Mouse (Mus musculus) kidney, embryonic 16.5 days (tissue): Measurements from ENCODE around the gene C1ql2. TPM values are rescaled to one million over a fixed set of nuclear protein-coding genes. Genes with fewer than 3 reads are reported as not detected.

Source experiments
- ATAC-seq: fragments of 200-750 bp; cut with Nextera tagmentation; 2 replicates; pipeline ENCODE4 v1.8.0; 2017; ENCODE audit warnings: moderate TSS enrichment; ENCODE audit not compliant: low FRiP score, low TSS enrichment
- H3K27ac ChIP-seq: fragments of 300-500 bp; sonication (generic); 2 replicates; pipeline ENCODE4 v1.5.1; 2014; ENCODE audit warnings: low read length
- H3K27me3 ChIP-seq: fragments of 300-500 bp; sonication (generic); 2 replicates; pipeline ENCODE4 v1.6.1; 2014; ENCODE audit warnings: low read length, control low read depth, mixed read lengths; ENCODE audit not compliant: insufficient read depth
- H3K36me3 ChIP-seq: fragments of 300-500 bp; sonication (generic); 2 replicates; pipeline ENCODE4 v1.6.1; 2014; ENCODE audit warnings: low read length, control low read depth, mixed read lengths; ENCODE audit not compliant: insufficient read depth
- H3K4me1 ChIP-seq: fragments of 300-500 bp; sonication (generic); 2 replicates; pipeline ENCODE4 v1.6.1; 2014; ENCODE audit warnings: low read length, control low read depth, mixed read lengths; ENCODE audit not compliant: insufficient read depth
- H3K4me2 ChIP-seq: fragments of 300-500 bp; sonication (generic); replicated peaks from 2 replicates; pipeline ENCODE4 v1.6.1; 2014; ENCODE audit warnings: low read depth, low read length
- H3K4me3 ChIP-seq: fragments of 300-500 bp; sonication (generic); 2 replicates; pipeline ENCODE4 v1.5.1; 2014; ENCODE audit warnings: mild to moderate bottlenecking, low read length
- H3K9ac ChIP-seq: fragments of 300-500 bp; sonication (generic); replicated peaks from 2 replicates; pipeline ENCODE4 v1.6.1; 2014; ENCODE audit warnings: low read length
- H3K9me3 ChIP-seq: fragments of 300-500 bp; sonication (generic); 2 replicates; pipeline ENCODE4 v1.6.1; 2016; ENCODE audit warnings: low read length, control low read depth
- WGBS: fragments of 180-500 bp; shearing (Covaris S2); extraction: QIAGEN DNeasy Blood & Tissue Kit; methylation state at CpG from one replicate; pipeline ENCODE4 v1.1.7; 2014; 5-methylcytosine and 5-hydroxymethylcytosine counted together
- polyA plus RNA-seq: library from polyadenylated mRNA; unstranded; fragments of >200 nt; fragmentation: Nextera tagmentation; extraction: Ambion mirVana; gene quantifications from 2 replicates; pipeline ENCODE4 v1.2.1, GENCODE M21; 2015

Gene C1ql2
- polyA plus RNA-seq = 0.07 TPM in 1 of 2 replicates, not detected in the other

DNA sequence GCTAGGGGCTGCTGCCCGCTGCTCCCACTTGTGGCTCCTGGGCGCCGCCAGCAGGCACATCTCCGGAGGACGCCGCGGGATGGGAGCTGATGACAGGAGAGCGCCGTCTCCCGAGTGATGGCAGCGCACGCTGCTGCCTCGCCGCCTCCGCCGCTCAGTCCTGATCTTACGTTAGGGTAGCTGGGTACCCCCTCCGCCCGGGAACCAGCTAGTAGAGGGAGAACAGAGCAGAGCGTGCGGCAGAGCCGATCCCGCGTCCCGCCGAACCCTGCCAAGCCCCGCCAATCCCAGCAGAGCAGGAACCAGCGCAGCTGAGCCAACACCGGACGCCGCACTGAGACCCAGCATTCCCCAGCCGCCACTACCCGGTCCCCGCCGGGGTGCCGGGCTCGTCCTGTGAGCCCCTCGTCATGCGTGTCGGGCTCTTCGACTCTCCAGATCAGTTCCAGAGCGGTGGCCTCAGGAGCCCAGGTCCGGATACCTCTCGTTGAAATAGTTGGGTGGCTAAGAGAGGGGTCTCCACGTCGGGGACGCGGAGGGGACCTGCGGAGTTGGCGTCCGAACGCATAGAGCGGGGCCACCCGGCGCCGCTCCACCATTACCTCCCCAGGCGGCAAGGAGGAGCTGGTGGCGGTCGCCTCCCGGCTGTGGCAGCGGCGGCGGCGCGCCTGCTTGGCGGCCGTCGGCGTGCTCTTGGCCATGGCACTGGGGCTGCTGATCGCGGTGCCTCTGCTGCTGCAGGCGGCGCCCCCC, at the start of gene C1ql2:
C1ql2 (plus strand) TSS at position 164 of the 753 bp plus-strand sequence.
- Histone ChIP-seq H3K27ac (no peak within 1 kb of the TSS), H3K27me3 (peaks cover 89% of the 10 kb centered on the region), H3K4me3 (peak within 1 kb of the TSS; percentile 38), H3K36me3 (no peaks in the 10 kb centered on the region), H3K4me2 (peak within 1 kb of the TSS; percentile 48), H3K4me1 (peaks cover 25% of the 10 kb centered on the region), H3K9ac (no peak within 1 kb of the TSS), H3K9me3 (no peaks in the 10 kb centered on the region; the same call in 1 of the 2 replicates)
- peak; percentile 28; the same call in 1 of the 2 replicates for ATAC-seq
- under 1% methylated on average over 72 of the region's 73 CpGs for WGBS

DNA sequence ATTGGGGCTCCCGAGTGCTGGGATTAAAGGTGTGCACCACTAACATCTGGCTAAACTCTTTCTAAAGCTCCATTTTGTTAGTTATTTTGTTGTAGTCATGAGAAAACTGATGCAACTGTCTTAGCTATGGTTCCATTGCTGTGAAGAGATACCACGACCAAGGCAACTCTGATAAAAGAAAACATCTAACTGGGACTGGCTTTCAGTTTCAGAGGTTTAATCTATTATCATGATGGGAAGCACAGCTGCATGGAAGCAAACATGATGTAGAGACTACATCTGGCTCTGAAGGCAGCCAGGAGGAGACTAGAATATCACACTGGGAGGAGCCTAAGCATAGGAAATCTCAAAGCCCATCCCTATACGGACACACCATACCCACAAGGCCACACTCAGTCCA, 48.7 kb upstream of the C1ql2 start:
- no peak overlapping the region for H3K9ac ChIP-seq
- no peak overlapping the region for H3K4me3 ChIP-seq
- ATAC-seq = no peak
- H3K36me3 ChIP-seq = no peaks in the 10 kb centered on the region
- no peak overlapping the region for H3K4me2 ChIP-seq
- no peaks in the 10 kb centered on the region for H3K4me1 ChIP-seq
- no peaks in the 10 kb centered on the region for H3K9me3 ChIP-seq
- no peaks in the 10 kb centered on the region for H3K27me3 ChIP-seq
- 81% methylated on average over 3 of the region's 3 CpGs for WGBS
- no peak overlapping the region for H3K27ac ChIP-seq

DNA sequence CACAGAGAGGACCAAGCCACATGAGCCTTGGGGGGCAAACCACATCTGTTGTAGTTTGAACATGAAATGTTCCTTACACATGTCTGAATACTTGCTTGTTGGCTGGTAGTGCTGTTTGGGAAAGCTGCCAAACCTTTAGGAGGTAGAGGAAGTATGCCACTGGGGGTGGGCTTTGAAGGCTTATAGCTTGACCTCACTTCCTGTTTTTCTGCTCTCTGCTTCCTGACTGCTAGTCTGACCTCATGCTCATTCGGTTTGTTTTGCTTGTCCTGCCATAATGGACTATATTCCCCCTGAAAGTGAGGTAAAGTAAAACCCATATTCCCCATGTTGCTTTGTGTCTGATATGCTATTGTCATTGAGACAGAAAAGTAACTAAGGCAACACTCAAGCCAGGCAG, 46.6 kb upstream of the C1ql2 start:
- no peaks in the 10 kb centered on the region for H3K36me3 ChIP-seq
- no peak overlapping the region for H3K4me3 ChIP-seq
- H3K4me1 ChIP-seq = no peaks in the 10 kb centered on the region
- no peak overlapping the region for H3K9ac ChIP-seq
- H3K27ac ChIP-seq = no peak overlapping the region
- no peaks in the 10 kb centered on the region for H3K27me3 ChIP-seq
- H3K4me2 ChIP-seq = no peak overlapping the region
- ATAC-seq = no peak
- H3K9me3 ChIP-seq = no peaks in the 10 kb centered on the region
- 65% methylated on average over 1 of the region's 1 CpGs for WGBS

DNA sequence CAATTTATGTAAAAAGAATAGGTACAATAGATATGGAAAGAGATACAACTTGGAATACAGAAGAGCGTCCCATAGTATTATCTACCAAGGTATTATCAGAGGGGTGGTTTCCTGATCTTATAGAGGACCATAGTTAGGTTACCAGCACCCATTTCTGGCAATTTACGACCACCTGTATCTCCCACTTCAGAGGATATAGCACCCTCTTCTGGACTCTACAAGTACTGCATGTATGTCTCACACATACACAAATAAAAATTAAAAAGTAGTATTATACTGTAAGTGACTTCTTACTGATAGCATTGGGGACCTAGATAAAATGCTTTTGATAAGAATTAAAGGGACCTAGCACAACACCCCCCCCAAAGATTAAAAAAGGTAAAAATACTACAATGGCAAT, 43.4 kb upstream of the C1ql2 start:
- Histone ChIP-seq H3K27me3 (no peaks in the 10 kb centered on the region), H3K4me2 (no peak overlapping the region), H3K36me3 (no peaks in the 10 kb centered on the region), H3K9me3 (no peaks in the 10 kb centered on the region), H3K4me3 (no peak overlapping the region), H3K27ac (no peak overlapping the region), H3K4me1 (no peaks in the 10 kb centered on the region), H3K9ac (no peak overlapping the region)
- ATAC-seq = no peak
- 91% methylated on average over 2 of the region's 2 CpGs for WGBS

DNA sequence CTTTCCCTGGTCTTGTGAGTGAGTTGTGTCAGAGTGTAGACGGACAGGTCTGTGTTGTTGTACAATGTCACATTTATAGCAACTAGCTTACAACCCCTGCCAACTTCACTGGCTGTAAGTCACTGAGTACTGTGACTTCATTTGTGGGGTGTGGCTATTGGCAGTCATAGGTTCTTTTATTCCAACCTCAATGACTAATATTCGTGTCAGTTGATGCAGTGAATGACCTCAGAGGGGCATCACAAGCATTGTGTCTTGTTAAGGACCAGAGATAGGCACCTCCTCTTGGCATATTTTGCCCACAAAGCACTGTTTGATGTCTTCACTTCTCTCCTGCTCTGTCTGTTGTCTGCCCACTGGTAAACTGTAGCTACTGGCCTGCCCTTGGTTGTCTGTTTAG, 34.6 kb upstream of the C1ql2 start:
- ATAC-seq = no peak
- Histone ChIP-seq H3K27me3 (no peaks in the 10 kb centered on the region), H3K4me2 (no peak overlapping the region), H3K4me3 (no peak overlapping the region), H3K36me3 (no peaks in the 10 kb centered on the region), H3K27ac (no peak overlapping the region), H3K9me3 (no peaks in the 10 kb centered on the region), H3K4me1 (no peaks in the 10 kb centered on the region), H3K9ac (no peak overlapping the region)
- WGBS = 67% methylated on average over 2 of the region's 2 CpGs

DNA sequence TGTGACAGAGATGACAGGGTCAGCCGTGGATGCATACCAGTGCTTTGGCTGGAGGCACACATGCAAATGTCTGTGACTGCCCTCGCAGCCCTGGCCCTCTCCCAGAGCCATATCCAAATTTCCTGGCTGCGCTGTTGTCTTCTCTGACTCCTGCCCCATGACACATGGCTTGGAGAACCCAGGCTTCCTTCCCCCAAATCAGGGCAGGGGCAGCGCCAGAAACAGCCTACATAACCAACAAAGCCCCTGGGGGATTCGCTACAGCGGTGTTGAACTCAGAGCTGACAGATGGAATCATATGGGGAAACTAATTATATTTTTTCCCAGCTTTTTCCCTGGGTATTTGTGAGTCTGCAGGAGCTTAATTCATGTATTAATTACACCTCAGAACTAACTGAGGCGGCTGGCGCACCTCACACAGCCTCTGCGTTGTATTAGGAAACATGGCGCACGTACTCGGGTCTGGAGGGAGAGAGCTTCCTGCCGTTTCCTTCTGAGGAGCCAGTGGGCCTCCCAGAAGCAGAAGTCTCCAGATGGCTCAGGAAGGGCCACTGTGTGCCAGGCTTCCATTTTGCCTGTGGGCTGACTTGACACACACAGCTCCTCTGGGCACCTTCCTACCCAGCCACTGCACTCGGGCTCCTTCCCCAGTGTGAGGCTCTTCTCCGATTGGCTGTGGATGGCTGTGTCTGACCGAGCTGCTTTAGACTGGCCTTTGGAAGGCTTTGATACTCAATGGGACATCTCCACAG, 18.9 kb upstream of the C1ql2 start:
- Histone ChIP-seq H3K36me3 (no peaks in the 10 kb centered on the region), H3K9ac (no peak overlapping the region), H3K4me3 (no peak overlapping the region), H3K4me1 (no peaks in the 10 kb centered on the region), H3K4me2 (no peak overlapping the region), H3K27ac (no peak overlapping the region), H3K9me3 (no peaks in the 10 kb centered on the region), H3K27me3 (no peaks in the 10 kb centered on the region)
- ATAC-seq = no peak
- 85% methylated on average over 16 of the region's 16 CpGs for WGBS

DNA sequence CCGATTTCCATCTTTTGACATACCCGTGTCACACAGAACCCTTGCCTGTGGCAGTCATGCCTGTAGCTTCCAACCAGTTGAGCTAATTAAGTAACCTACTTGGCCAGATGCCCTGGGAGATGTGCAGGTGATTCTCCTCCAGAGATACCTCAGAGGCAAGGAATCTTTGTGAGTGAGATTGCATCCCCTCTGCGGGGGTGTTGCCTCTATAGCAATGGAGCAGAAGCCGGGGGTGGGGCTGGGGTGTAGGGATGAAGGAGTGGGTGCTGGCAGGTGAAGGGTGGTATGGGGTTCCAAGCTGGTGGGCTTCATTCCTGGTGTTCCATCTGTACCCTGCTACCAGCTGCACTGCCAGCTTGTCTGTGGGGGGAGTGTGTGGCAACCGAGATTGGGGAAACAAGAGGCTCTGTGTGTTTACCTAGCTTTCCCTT, 17.2 kb upstream of the C1ql2 start:
- 84% methylated on average over 5 of the region's 5 CpGs for WGBS
- no peaks in the 10 kb centered on the region for H3K4me1 ChIP-seq
- ATAC-seq = no peak

DNA sequence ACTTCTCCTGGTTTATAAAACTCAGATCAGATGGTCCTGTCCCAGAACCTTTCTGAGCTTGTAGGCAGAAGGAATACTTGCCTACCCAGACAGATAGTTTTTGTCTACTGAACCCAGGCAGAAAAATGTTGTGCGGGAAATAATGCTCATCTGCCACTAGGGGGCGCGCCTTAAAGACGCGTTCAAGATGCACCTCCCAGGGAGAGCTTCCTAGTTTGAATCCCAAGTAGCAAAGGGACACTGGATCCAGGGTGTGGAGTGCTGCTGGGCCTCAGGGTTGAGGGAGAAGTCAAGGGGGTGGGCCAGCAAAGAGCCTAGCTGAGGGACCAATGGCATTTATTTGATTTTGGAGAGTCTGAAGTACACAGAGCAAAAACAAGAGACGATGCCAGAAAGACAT, 12.7 kb upstream of the C1ql2 start:
- ATAC-seq = no peak
- Histone ChIP-seq H3K9me3 (no peaks in the 10 kb centered on the region), H3K36me3 (no peaks in the 10 kb centered on the region), H3K4me1 (no peaks in the 10 kb centered on the region), H3K4me3 (no peak overlapping the region), H3K9ac (no peak overlapping the region), H3K27me3 (no peaks in the 10 kb centered on the region), H3K27ac (no peak overlapping the region), H3K4me2 (no peak overlapping the region)
- 15% methylated on average over 6 of the region's 6 CpGs for WGBS

More for the DNA sequence above, 17.2 kb upstream of the C1ql2 start:
- H3K9me3 ChIP-seq = no peaks in the 10 kb centered on the region
- no peak overlapping the region for H3K27ac ChIP-seq
- H3K4me3 ChIP-seq = no peak overlapping the region
- H3K9ac ChIP-seq = no peak overlapping the region
- H3K4me2 ChIP-seq = no peak overlapping the region
- H3K27me3 ChIP-seq = no peaks in the 10 kb centered on the region
- no peaks in the 10 kb centered on the region for H3K36me3 ChIP-seq

DNA sequence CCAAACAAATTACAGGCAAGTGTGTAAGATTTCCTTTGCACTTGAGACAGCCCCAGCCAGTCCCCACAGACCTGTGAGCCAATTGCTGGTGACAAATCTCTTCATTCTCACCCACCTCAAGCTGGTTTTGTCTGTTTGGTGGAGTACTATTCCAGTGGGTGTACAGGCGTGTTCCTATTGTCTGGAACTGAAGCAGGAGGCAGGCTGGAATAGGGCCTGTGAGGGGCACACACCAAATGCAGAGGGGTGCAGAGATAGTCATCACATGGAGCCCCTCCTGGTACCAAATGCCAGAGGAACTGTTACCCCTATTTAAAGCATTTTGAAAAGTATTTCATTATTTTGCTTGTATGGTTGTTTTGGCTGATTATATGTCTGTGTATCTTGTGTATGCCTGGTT, 12.2 kb upstream of the C1ql2 start:
- Histone ChIP-seq H3K27ac (no peak overlapping the region), H3K4me3 (no peak overlapping the region), H3K4me2 (no peak overlapping the region), H3K27me3 (no peaks in the 10 kb centered on the region), H3K4me1 (no peaks in the 10 kb centered on the region), H3K9ac (no peak overlapping the region), H3K9me3 (no peaks in the 10 kb centered on the region), H3K36me3 (no peaks in the 10 kb centered on the region)
- WGBS = 57% methylated on average over 1 of the region's 1 CpGs
- ATAC-seq = no peak

DNA sequence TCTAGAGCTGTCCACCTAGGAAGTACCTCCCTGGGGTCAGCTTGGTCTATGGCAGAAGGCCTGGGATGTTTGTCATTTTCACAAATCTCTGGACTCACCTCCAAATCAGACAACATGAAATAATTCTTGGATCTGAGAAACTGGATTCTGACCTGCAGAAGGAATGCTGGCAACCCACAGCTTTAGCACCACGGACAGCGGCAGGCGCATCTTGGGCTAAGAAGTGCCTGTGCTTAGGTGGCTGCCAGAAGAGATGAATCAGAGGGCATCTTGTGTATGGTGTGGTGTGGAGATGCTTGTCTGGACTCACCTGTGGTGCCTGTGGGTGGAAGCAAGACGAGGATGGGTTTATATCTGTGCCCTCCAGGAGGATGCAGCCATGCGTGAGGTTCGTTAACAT, 8.5 kb upstream of the C1ql2 start:
- no peak for ATAC-seq
- no peak overlapping the region for H3K4me2 ChIP-seq
- no peaks in the 10 kb centered on the region for H3K9me3 ChIP-seq

More for the DNA sequence above, 8.5 kb upstream of the C1ql2 start:
- H3K27ac ChIP-seq = no peak overlapping the region
- peaks cover 6% of the 10 kb centered on the region; the same call in 1 of the 2 replicates for H3K27me3 ChIP-seq
- H3K4me3 ChIP-seq = no peak overlapping the region
- WGBS = 26% methylated on average over 6 of the region's 6 CpGs
- no peaks in the 10 kb centered on the region for H3K36me3 ChIP-seq
- no peaks in the 10 kb centered on the region for H3K4me1 ChIP-seq
- H3K9ac ChIP-seq = no peak overlapping the region
